Mouse (Mus musculus) adrenal gland, adult (tissue): ENCODE measurements around the gene Snap25.

Experiments
- DNase-seq, 2 experiments: peaks; one replicate each; pipeline ENCODE4 v3.0.0; 2022 to 2023; ENCODE audit warnings: low spot score in 1 of 2; ENCODE audit not compliant: inconsistent age in 2 of 2

The Snap25 gene

GRCm38 (mm10) chr2:136803142-136803541, 89.9 kb downstream of the Snap25 start:
- DNase-seq = no peak

DNA sequence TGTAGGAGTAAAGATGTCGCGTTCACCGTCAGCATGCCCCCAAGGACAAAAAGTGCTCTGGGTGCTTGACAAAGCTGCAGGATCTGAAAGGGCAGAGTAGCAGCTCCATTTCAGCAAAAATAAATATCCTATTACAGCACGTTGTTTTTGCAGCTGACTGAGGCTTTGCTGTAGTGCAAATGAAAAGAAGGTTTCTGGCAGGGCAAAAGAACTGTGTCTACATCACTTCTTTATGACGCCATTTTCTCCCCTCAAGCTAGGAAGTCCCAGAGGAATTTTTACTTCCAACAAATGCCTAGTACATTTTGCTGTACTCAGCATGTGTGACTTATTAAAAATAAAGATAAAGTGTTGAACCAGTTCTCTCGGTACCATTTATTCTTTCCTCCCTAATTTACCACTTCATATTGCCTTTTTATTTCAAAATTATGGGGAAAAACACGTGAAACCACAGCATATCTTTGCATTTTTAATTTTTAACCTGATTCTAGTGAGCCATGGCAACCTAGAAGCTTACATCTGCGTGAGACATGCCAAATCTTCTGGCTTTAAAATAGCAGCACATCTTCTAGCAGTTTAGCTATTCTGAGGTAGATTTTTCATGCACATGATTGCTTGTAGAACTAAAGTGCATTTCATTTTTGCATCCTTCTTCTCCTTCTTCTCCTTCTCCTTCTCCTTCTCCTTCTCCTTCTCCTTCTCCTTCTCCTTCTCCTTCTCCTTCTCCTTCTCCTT, 94.9 kb downstream of the Snap25 start:
- no peak for DNase-seq

DNA sequence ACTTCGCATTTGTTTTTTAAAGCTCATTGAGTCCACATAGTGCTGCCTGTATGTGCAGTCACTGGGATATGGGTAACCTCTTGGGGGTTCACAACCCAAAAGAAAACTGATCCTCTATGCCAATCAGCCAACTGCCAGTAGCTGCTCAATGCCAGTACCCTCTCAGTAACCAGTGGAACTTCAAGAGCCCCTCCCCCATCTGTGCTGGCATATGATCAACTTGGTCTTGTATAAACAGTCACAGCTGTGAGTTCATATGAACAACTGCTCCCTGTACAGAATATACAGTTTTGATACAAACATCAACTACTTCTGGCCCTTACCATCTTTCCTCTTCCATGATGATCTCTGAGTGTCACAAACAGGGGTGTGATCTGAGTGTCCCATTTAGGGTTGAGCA, 98.1 kb downstream of the Snap25 start:
- DNase-seq = no peak

DNA sequence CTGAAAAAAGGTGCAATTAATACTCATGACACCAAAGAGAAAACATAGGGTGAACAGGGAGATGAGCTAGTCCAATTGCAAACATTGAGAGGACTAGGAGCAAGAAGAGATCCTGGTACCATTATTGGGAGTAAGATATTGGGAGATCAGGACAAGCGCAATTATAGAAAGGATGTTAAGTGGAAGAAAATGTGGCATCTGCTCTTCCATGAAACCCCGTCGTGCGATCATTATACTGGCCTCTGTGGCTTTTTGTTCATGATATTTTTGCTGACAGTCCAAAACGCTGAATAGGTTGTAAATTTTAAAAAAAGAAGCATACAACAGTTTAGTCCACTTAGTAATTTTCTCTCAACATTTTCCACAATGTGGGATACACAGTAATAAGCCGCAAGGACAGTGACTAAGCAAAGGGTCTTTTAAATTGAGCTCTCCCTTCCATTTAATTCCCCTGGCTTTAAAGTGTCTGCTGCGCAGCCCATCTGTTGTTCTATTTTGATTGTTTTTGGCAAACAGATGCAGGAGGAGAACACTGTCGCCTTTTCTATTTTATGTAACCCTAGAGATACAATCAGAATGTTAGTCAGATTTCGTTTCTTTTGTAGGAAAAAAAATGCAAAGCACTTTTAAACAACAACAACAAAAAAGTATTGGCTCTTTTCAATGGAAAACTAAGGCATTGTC, 103.6 kb downstream of the Snap25 start:
- no peak for DNase-seq

DNA sequence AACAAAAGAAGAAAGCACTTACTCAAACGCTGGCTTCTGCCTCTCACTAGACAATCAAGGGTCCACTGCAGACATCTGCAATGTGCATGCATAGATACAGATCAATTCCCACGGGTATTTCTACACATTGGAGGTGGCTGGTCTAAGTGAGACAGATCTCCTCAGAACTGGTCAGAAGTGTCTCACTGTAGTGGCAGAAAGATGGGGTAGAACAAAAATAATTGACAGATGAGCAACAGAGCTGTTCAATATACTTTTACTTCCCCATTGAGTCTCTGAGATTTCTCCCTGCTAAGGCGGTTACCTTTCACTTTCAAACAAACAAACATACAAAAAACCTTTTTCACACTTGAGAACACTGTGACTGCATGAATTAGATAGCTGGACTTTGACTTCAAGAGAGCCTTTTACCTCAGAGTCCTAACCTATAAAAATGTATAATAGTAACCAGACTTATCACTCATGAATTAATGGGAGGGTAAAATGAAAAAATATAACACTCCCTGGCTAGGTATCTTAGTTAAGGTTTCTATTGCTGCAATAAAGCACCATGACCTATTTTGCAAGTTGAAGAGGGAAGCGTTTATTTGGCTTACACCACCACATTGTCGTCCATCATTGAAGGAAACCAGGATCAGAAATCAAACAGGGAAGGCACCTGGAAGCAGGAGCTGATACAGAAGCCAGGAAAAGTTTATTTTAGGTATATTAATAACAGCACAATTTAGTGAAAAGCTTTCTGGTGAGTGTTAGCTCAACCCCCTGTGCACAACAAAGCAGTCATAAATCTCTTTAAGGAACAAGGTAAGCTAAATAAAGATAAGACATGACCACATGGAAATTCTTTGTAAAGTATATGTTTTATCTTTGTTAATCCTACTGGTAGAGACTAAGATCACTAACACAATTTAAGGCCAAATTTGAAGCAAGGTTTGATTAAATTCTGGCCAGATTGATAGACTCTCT, 110.8 kb downstream of the Snap25 start:
- DNase-seq = no peak

DNA sequence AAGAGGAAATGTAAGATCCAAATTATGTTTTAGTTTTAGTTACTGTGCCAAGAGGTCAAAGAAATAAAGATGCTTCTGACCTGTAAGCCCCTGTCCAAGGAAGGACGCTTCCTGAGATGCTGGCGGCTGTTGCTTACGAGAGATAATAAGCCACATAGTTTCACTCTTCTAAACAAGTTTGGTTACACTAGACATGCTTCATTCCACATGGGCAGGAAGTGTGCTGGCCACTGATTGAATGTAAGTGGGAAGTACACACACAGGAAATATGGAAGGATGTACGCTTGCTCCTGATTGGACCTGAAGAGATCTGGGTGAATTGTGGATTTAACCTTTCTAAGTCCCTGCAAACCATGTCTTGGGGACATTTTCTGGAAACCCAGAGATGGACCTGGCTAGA, 114.4 kb downstream of the Snap25 start:
- no peak for DNase-seq
